Mouse (Mus musculus): ENCODE results near the gene Trib2. TPM values are rescaled to one million over a fixed set of nuclear protein-coding genes. Genes with fewer than 3 reads are reported as not detected.

The Trib2 gene
- 16.4 TPM for polyA plus RNA-seq (2014; fragmentation: Illumina TruSeq; extraction: RNeasy Lipid Tissue Mini Kit (QIAGEN cat#74804); ENCODE audit: low read depth, low replicate concordance)

GRCm38 (mm10) chr12:15816740-15817178 lies at the start of gene Trib2:
Gene Trib2 (minus strand): TSS chr12:15816922.

Data from heart, adult 10 weeks (tissue).